Mouse (Mus musculus) erythroblast, embryonic 14.5 days (primary cell): ENCODE results near the gene Pde8b. TPM values are rescaled to one million over a fixed set of nuclear protein-coding genes. Genes with fewer than 3 reads are reported as not detected.

Experiments used
- H3K27me3 ChIP-seq: 2 replicates; pipeline ENCODE4 v1.6.1; 2012; ENCODE audit warnings: inconsistent platforms; ENCODE audit not compliant: control insufficient read depth
- H3K36me3 ChIP-seq: 2 replicates; pipeline ENCODE4 v1.6.1; 2012; ENCODE audit warnings: mild to moderate bottlenecking, inconsistent platforms; ENCODE audit not compliant: control insufficient read depth
- H3K4me1 ChIP-seq: 2 replicates; pipeline ENCODE4 v1.6.1; 2012; ENCODE audit warnings: inconsistent platforms; ENCODE audit not compliant: control insufficient read depth
- H3K4me3 ChIP-seq: replicated peaks from 2 replicates; pipeline ENCODE3; 2012; ENCODE audit warnings: moderate library complexity, mild to moderate bottlenecking, inconsistent platforms
- H3K9me3 ChIP-seq: 2 replicates; pipeline ENCODE4 v1.6.1; 2012; ENCODE audit warnings: low read length, inconsistent platforms, mixed read lengths; ENCODE audit not compliant: control insufficient read depth
- GATA1 ChIP-seq: IDR thresholded peaks from 2 replicates; pipeline ENCODE4 v1.6.1; 2012; ENCODE audit warnings: low read length, inconsistent platforms, mixed read lengths
- TAL1 ChIP-seq: IDR thresholded peaks from 3 replicates; pipeline ENCODE4 v1.6.1; 2012; ENCODE audit warnings: low read length, inconsistent platforms, mixed read lengths
- polyA plus RNA-seq: library from polyadenylated mRNA; stranded (reverse); fragments of >175 nt; gene quantifications from 2 replicates; pipeline ENCODE4 v1.2.3, GENCODE M21; 2012

Pde8b gene
- polyA plus RNA-seq, 1 experiment = 0.01 TPM

DNA sequence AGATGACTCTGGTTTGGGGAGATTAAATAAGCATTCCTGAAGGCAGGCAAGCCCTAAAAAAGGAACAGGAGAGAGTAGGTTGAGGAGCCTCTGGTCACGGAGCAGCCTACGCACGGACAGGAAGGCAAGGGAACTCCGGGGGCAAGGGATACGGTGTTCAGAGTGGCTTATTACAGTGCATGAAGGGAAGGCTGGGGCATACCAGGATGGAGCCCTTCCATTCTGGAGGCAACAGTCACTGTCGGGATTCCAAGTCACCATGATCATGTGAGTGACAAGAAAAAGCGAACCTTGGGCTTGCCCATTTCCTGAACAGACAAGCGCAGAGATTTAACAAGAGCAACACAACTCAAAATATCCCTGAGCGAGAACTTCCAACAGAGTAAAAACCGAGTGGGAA lies 123.3 kb downstream of the Pde8b start:
- Histone ChIP-seq H3K4me1 (no peaks in the 10 kb centered on the region), H3K9me3 (no peaks in the 10 kb centered on the region), H3K27me3 (no peaks in the 10 kb centered on the region), H3K36me3 (no peaks in the 10 kb centered on the region), H3K4me3 (no peak overlapping the region)
- TF ChIP-seq GATA1 (no peak), TAL1 (no peak)

DNA sequence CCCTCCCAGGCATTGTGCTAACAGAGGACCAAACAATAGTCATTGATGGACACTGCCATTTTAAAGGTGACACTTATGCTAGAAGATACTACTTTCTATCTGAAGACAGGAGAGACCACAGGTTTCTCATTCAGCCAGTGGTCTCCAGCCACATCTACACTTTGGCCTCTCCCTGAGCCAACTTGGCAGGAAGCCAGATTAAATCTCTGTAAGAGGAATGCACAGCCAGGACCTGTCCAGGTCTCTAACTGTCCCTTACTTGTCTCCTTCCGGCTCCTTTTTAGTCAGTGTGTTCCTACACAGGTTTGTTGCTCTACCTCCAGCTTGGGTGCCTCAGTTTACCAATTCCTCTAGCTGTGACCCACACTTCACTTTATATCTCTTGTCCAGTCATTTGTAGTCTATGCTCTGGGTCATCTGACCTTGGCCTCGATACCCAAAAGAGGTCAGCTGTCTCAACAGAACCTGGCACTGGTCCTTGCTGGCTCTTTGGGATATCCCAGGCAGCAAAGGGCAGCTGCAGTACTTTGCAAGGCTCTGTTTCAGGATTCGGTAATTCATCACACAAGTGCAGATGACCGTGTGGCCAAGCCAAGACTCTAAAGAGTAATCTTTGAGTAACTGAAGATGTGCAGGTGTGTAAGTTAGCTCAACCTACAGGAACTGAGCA lies 124.5 kb downstream of the Pde8b start:
- no peak for TF ChIP-seq TAL1
- TF ChIP-seq GATA1 = no peak

GRCm38 (mm10) chr13:95120570-95120969 lies 129.6 kb downstream of the Pde8b start:
- no peaks in the 10 kb centered on the region for H3K36me3 ChIP-seq
- no peak overlapping the region for H3K4me3 ChIP-seq
- TF ChIP-seq GATA1 = no peak
- TF ChIP-seq TAL1 = no peak
- no peaks in the 10 kb centered on the region for H3K27me3 ChIP-seq
- no peaks in the 10 kb centered on the region for H3K9me3 ChIP-seq
- H3K4me1 ChIP-seq = no peaks in the 10 kb centered on the region

More for the DNA sequence above, 124.5 kb downstream of the Pde8b start:
- H3K4me3 ChIP-seq = no peak overlapping the region
- H3K27me3 ChIP-seq = no peaks in the 10 kb centered on the region
- H3K9me3 ChIP-seq = no peaks in the 10 kb centered on the region
- H3K36me3 ChIP-seq = no peaks in the 10 kb centered on the region
- H3K4me1 ChIP-seq = no peaks in the 10 kb centered on the region

DNA sequence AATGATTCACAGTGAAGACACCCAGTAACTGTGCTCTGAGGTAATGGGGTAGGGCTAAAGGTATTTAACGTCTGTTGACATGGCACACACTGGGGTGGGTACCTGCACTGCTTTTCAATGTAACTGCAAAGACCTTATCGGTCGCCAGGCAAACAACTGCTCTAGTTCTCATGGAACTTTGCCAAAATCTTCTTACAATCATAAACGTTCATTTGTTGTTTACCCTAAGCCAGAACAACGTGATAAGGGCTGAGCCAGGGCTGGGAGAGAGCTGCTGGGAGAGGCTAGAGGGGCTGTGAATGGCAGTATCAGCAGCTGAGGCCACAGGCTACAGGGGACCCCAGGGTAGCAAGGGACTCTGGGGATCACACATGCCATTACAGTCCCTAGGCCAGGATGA lies 136.4 kb downstream of the Pde8b start:
- no peak overlapping the region for H3K4me3 ChIP-seq
- no peaks in the 10 kb centered on the region; the same call in 1 of the 2 replicates for H3K4me1 ChIP-seq
- H3K36me3 ChIP-seq = no peaks in the 10 kb centered on the region
- H3K9me3 ChIP-seq = no peaks in the 10 kb centered on the region
- H3K27me3 ChIP-seq = no peaks in the 10 kb centered on the region
- no peak for TF ChIP-seq GATA1
- TF ChIP-seq TAL1 = no peak

DNA sequence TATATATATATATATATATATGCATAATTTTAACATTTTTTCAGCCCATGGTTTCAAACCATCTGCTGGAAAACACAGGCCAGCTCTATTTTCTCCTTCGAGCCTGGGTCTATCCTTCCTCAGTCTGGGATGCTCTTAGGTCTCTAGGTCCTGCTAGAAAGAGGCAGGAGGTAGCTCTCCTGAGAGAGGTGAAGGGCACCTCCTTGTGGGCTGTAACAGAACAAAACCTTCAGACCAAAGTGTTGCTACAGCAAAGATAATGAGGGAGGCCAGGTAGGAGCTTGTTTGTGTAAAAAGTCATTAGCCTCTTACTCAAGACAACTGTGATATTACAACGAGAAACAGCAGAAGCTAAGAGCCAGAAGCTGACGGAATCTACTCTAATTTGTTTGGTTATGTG lies 140.6 kb downstream of the Pde8b start:
- Histone ChIP-seq H3K36me3 (no peaks in the 10 kb centered on the region), H3K4me3 (no peak overlapping the region), H3K27me3 (no peaks in the 10 kb centered on the region), H3K9me3 (no peaks in the 10 kb centered on the region), H3K4me1 (no peaks in the 10 kb centered on the region; the same call in 1 of the 2 replicates)
- TF ChIP-seq GATA1 (no peak), TAL1 (no peak)

DNA sequence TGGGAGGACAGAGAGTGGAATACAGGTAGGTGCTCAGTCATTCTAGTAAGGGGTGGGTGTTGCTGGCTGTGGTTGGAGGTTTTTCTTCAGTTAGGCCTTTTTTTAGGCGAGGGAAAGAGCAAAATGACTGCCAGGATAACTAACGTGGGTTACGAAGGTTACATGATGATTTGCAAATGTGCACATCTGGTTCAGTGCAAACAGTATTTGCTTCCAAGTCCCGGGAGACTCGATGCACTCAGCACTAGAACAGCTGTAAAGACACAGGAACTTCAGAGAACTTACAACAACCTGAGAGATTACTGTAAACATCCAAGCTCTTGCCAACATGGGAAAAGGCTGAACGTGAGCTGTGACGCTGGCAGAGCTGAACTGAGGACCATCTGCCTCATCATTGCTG lies 142.1 kb downstream of the Pde8b start:
- Histone ChIP-seq H3K4me3 (no peak overlapping the region), H3K36me3 (no peaks in the 10 kb centered on the region), H3K4me1 (no peaks in the 10 kb centered on the region), H3K9me3 (no peaks in the 10 kb centered on the region), H3K27me3 (no peaks in the 10 kb centered on the region)
- TF ChIP-seq GATA1 (no peak), TAL1 (no peak)

GRCm38 (mm10) chr13:95104865-95105264 lies 145.3 kb downstream of the Pde8b start:
- no peaks in the 10 kb centered on the region for H3K9me3 ChIP-seq
- H3K4me1 ChIP-seq = no peaks in the 10 kb centered on the region
- no peaks in the 10 kb centered on the region for H3K36me3 ChIP-seq
- H3K4me3 ChIP-seq = no peak overlapping the region
- TF ChIP-seq TAL1 = no peak
- no peaks in the 10 kb centered on the region for H3K27me3 ChIP-seq

- H3K4me1 ChIP-seq = no peaks in the 10 kb centered on the region
- no peaks in the 10 kb centered on the region for H3K9me3 ChIP-seq
- H3K4me3 ChIP-seq = no peak overlapping the region
- TF ChIP-seq GATA1 (no peak), TAL1 (no peak)
- no peaks in the 10 kb centered on the region for H3K36me3 ChIP-seq
- H3K27me3 ChIP-seq = no peaks in the 10 kb centered on the region
These were observed 147.0 kb downstream of the Pde8b start for GRCm38 (mm10) chr13:95102985-95103590.

DNA sequence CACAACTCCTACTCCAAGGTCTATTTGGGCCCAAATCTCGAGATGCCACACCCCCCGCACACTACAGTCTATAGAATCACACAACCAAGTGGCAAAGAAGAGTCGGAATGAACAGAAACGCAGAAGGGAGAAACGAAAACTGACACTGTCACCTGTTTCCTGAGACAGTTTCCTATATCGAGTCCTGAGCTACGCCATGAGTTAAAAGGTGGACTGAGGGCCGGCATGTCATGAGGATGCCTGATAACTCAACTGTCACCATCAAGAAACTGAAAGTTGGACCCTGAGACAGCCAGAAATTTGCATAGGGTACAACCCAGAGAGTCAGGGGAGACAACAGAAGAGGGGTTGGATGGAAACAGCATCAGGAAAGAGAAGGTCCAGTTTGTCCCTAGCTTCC lies 148.8 kb downstream of the Pde8b start:
- TF ChIP-seq TAL1 (no peak), GATA1 (no peak)
- Histone ChIP-seq H3K36me3 (no peaks in the 10 kb centered on the region), H3K9me3 (no peaks in the 10 kb centered on the region), H3K4me1 (no peaks in the 10 kb centered on the region), H3K27me3 (no peaks in the 10 kb centered on the region), H3K4me3 (no peak overlapping the region)
